Mouse (Mus musculus) stomach, postnatal 0 days (tissue): ENCODE measurements at regions not wholly inside any gene's neighbourhood (a gene's known extent, or its start where the extent isn't known, plus 50 kb on each side); places are given as distances from the start of the nearest gene placed in this dataset.
"Not testable (repeated sequence)": the region's sequence is repeated elsewhere in the genome, so short reads cannot be mapped to it uniquely, and the experiment has no call there.

ENCODE experiments used
- ATAC-seq: fragments of 200-750 bp; cut with Nextera tagmentation; 2 replicates; pipeline ENCODE4 v1.8.0; 2017; ENCODE audit not compliant: low FRiP score, low TSS enrichment
- DNase-seq: peaks from one replicate; pipeline ENCODE4 v3.0.0-alpha.2; 2016; ENCODE audit warnings: low spot score
- H3K27ac ChIP-seq: fragments of 300-500 bp; sonication (generic); replicated peaks from 2 replicates; pipeline ENCODE4 v1.5.1; 2014; ENCODE audit warnings: mild to moderate bottlenecking, control low read depth
- H3K27me3 ChIP-seq: fragments of 300-500 bp; sonication (generic); 2 replicates; pipeline ENCODE4 v1.6.1; 2014; ENCODE audit warnings: low read length; ENCODE audit not compliant: control insufficient read depth, insufficient read depth
- H3K36me3 ChIP-seq: fragments of 300-500 bp; sonication (generic); 2 replicates; pipeline ENCODE4 v1.6.1; 2014; ENCODE audit warnings: low read length, mixed read lengths; ENCODE audit not compliant: control insufficient read depth, insufficient read depth
- H3K4me1 ChIP-seq: fragments of 300-500 bp; sonication (generic); replicated peaks from 2 replicates; pipeline ENCODE4 v1.6.1; 2014; ENCODE audit warnings: antibody characterized with exemption; ENCODE audit not compliant: control insufficient read depth, insufficient read depth
- H3K4me2 ChIP-seq: fragments of 300-500 bp; sonication (generic); replicated peaks from 2 replicates; pipeline ENCODE4 v1.6.1; 2014; ENCODE audit warnings: low read depth, mild to moderate bottlenecking, control low read depth, moderate library complexity
- H3K4me3 ChIP-seq: fragments of 300-500 bp; sonication (generic); 2 replicates; pipeline ENCODE4 v1.5.1; 2014; ENCODE audit warnings: low read depth, low read length, control low read depth
- H3K9ac ChIP-seq: fragments of 300-500 bp; sonication (generic); 2 replicates; pipeline ENCODE4 v1.6.1; 2014; ENCODE audit warnings: mild to moderate bottlenecking, low read length, control low read depth, mixed read lengths
- H3K9me3 ChIP-seq: fragments of 300-500 bp; sonication (generic); 2 replicates; pipeline ENCODE4 v1.6.1; 2016; ENCODE audit warnings: low read length; ENCODE audit not compliant: control insufficient read depth
- CTCF ChIP-seq: IDR thresholded peaks from 2 replicates; pipeline ENCODE4 v1.5.1; 2016; ENCODE audit warnings: antibody characterized with exemption, low read depth, mild to moderate bottlenecking, moderate library complexity
- EP300 ChIP-seq: optimal IDR thresholded peaks from 2 replicates; pipeline ENCODE3; 2016; ENCODE audit warnings: antibody characterized with exemption
- WGBS: fragments of 180-500 bp; shearing (Covaris S2); extraction: QIAGEN DNeasy Blood & Tissue Kit; methylation state at CpG from one replicate; pipeline ENCODE4 v1.1.7; 2014; 5-methylcytosine and 5-hydroxymethylcytosine counted together

DNA sequence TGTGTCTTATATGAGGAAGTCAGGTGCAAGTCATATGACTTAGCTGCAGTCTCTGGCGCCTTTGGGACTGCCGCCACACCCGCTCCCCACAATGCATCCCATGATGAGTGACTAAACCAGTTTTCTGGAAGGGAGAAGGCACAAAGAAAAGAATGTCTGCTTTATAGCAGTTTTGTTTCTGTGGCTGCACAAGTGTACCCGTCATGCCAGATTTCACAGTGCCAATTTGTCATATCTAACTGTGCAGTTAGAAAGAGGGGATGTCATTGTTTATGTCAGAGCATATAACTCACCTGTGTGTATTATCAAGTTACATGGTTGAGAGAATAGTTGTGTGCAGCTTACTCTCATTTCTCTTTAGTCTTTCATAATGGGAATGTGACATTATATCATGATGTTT is 586.9 kb upstream of the Marcks start:
- no peak overlapping the region for H3K27ac ChIP-seq
- no peaks in the 10 kb centered on the region for H3K4me1 ChIP-seq
- H3K27me3 ChIP-seq: no peaks in the 10 kb centered on the region
- no peak overlapping the region for H3K9ac ChIP-seq
- H3K4me3 ChIP-seq: no peak overlapping the region
- no peaks in the 10 kb centered on the region for H3K9me3 ChIP-seq
- DNase-seq: peak; percentile 18
- TF ChIP-seq EP300 (no peak), CTCF (no peak)
- peak; percentile 59; the same call in 1 of the 2 replicates for ATAC-seq
- WGBS: 46% methylated on average over 4 of the region's 4 CpGs
- no peaks in the 10 kb centered on the region for H3K36me3 ChIP-seq
- no peak overlapping the region for H3K4me2 ChIP-seq

DNA sequence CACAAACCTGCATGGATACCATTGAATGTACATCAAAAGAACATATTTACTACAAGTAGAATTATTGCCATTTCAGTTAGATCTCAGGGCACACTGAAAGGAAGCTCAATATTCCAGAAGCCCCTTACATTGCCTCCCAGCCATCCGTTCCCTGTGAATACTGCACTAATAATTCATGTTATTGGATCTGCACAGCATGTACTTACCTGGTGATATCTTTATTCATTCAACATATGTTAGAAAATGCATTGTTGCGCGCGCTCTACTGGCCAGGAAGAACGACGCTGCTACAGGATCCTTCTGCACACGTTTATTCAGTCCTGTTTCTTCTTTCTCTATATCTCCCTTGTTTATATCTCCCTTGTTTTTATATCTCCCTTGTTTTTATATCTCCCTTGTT is 586.3 kb upstream of the Marcks start:
- not testable (repeated sequence) for H3K4me2 ChIP-seq, H3K27ac ChIP-seq, H3K36me3 ChIP-seq, DNase-seq, H3K4me1 ChIP-seq, H3K9me3 ChIP-seq, H3K9ac ChIP-seq, ATAC-seq, H3K4me3 ChIP-seq, H3K27me3 ChIP-seq
- WGBS: 74% methylated on average over 7 of the region's 7 CpGs

DNA sequence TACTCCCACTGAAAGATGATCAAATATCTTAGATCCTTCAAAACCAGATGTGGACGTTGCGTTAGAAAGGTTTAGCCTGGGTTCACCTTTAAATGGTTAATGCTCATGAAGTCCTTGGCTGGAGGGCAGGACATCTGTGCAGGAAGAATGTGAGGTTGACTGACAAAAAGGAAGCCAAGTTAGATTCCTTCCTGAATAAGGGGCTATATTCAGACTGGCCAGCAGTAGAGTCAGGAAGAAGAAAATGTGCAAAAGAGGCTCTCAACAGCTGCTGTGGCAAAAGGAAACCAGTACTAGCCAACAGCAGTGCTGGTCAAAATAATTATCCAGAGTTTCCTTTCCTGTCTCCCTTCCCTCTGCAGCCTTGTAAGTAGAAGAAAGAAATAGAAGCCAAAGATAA is 582.0 kb upstream of the Marcks start:
- no peak for DNase-seq
- no peak for ATAC-seq
- no peak overlapping the region for H3K4me3 ChIP-seq
- no peak overlapping the region for H3K27ac ChIP-seq
- TF ChIP-seq EP300 (no peak), CTCF (no peak)
- H3K4me1 ChIP-seq: no peaks in the 10 kb centered on the region
- no peaks in the 10 kb centered on the region for H3K36me3 ChIP-seq
- 77% methylated on average over 2 of the region's 2 CpGs for WGBS
- no peak overlapping the region for H3K4me2 ChIP-seq
- no peak overlapping the region for H3K9ac ChIP-seq
- no peaks in the 10 kb centered on the region for H3K27me3 ChIP-seq
- no peaks in the 10 kb centered on the region for H3K9me3 ChIP-seq

- no peak overlapping the region for H3K4me3 ChIP-seq
- TF ChIP-seq CTCF (no peak), EP300 (no peak)
- H3K9ac ChIP-seq: no peak overlapping the region
- DNase-seq: no peak
- no peaks in the 10 kb centered on the region for H3K36me3 ChIP-seq
- ATAC-seq: no peak
- no peak overlapping the region for H3K27ac ChIP-seq
- no peaks in the 10 kb centered on the region for H3K27me3 ChIP-seq
- H3K4me1 ChIP-seq: no peaks in the 10 kb centered on the region
- H3K4me2 ChIP-seq: no peak overlapping the region
- H3K9me3 ChIP-seq: no peaks in the 10 kb centered on the region
These were observed 578.2 kb upstream of the Marcks start for GRCm38 (mm10) chr10:37716946-37717345.

DNA sequence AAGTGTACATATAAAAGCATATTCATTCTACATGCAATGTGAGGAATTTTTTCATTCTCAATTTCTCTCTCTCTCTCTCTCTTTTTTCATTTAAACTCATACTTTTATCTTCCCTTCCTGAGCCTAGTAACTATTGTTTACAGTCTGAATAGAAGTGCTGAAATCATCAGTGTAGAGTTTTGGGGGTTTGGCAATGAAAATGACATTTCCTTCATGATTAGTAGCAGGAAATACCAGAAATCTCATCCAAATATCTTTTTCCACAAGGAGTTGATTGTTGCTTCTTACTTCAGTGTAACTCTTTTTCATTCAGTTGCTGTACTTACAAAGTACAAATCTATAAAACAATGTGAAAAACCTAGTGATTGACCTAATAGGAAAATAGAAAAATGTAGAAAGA is 572.7 kb upstream of the Marcks start:
- no peak for ATAC-seq
- no peak for DNase-seq
- Histone ChIP-seq H3K4me3 (no peak overlapping the region), H3K27me3 (no peaks in the 10 kb centered on the region), H3K4me1 (no peaks in the 10 kb centered on the region), H3K27ac (no peak overlapping the region), H3K9ac (no peak overlapping the region), H3K9me3 (no peaks in the 10 kb centered on the region), H3K36me3 (no peaks in the 10 kb centered on the region), H3K4me2 (no peak overlapping the region)
- TF ChIP-seq CTCF: no peak
- TF ChIP-seq EP300: no peak

GRCm38 (mm10) chr10:37694041-37694690 is 555.4 kb upstream of the Marcks start:
- WGBS: 63% methylated on average over 7 of the region's 7 CpGs
- H3K36me3 ChIP-seq: no peaks in the 10 kb centered on the region

More at GRCm38 (mm10) chr10:37694041-37694690, 555.4 kb upstream of the Marcks start:
- H3K27ac ChIP-seq: no peak overlapping the region
- DNase-seq (no peak), ATAC-seq (no peak)
- no peak overlapping the region for H3K4me3 ChIP-seq
- no peaks in the 10 kb centered on the region for H3K9me3 ChIP-seq
- no peak overlapping the region for H3K9ac ChIP-seq
- H3K4me2 ChIP-seq: no peak overlapping the region
- TF ChIP-seq CTCF (no peak), EP300 (no peak)
- no peaks in the 10 kb centered on the region for H3K4me1 ChIP-seq
- no peaks in the 10 kb centered on the region for H3K27me3 ChIP-seq
